In genomic region chr17:31034165-31034564, GRCm38 (mm10) we compare ENCODE assay signal across 8 mouse cellular contexts. TPM values are rescaled to one million over a fixed set of nuclear protein-coding genes. Genes with fewer than 3 reads are reported as not detected.
DNase-seq lines count a peak whose midpoint lies in the region; ATAC-seq lines count a peak whose summit lies in the region.

No protein-coding gene starts in this region.

- H3K4me2 ChIP-seq in heart, embryonic 13.5 days: peak overlapping the region; percentile 51
- H3K4me2 ChIP-seq in hindbrain, embryonic 13.5 days: no peak overlapping the region

- 15% methylated on average over 5 of the region's 5 CpGs for WGBS in heart, embryonic 13.5 days
- WGBS in embryonic facial prominence, embryonic 10.5 days: 57% methylated on average over 5 of the region's 5 CpGs
- WGBS in hindbrain, embryonic 13.5 days: 45% methylated on average over 5 of the region's 5 CpGs

- peak overlapping the region; percentile 66 for H3K27ac ChIP-seq in heart, embryonic 13.5 days (replicated peaks)
- peak overlapping the region; percentile 20 for H3K27ac ChIP-seq in embryonic facial prominence, embryonic 10.5 days (replicated peaks)
- peak overlapping the region; percentile 62; the same call in 1 of the 2 replicates for H3K27ac ChIP-seq in hindbrain, embryonic 13.5 days

- intact Hi-C loops in heart, postnatal 36 days (cut with DNase I): loop anchor here (5.0 kb wide), 1 partner anchor 53 kb away; no protein-coding TSS in a partner anchor

- 0 out of 2 replicates have a peak overlapping the region, but pooled peaks have one; percentile 11 for H3K4me3 ChIP-seq in heart, embryonic 13.5 days
- no peak overlapping the region for H3K4me3 ChIP-seq in embryonic facial prominence, embryonic 10.5 days
- no peak overlapping the region for H3K4me3 ChIP-seq in hindbrain, embryonic 13.5 days

- DNase-seq in heart, postnatal 36 days: no peak
- DNase-seq in embryonic facial prominence, embryonic 10.5 days (ENCODE audit: low spot score): no peak
- DNase-seq in retina, embryonic 14.5 days (ENCODE audit: low spot score): peak; percentile 43
- DNase-seq in gastrocnemius, postnatal 10 days: no peak
- DNase-seq in ovary, postnatal 10 days (ENCODE audit: low spot score): no peak
- no peak for DNase-seq in urinary bladder, postnatal 25 days (ENCODE audit: low spot score)

- no peak; the same call in 1 of the 2 replicates for ATAC-seq in heart, embryonic 13.5 days (ENCODE audit: extremely low read depth, insufficient number of reproducible peaks, low FRiP score, low TSS enrichment)
- ATAC-seq in hindbrain, embryonic 13.5 days (ENCODE audit: low FRiP score): 0 out of 2 replicates have a peak, but pooled peaks have one; percentile 43

- no peaks in the 10 kb centered on the region for H3K27me3 ChIP-seq in heart, embryonic 13.5 days (replicated peaks)
- H3K27me3 ChIP-seq in embryonic facial prominence, embryonic 10.5 days (replicated peaks; ENCODE audit: low read depth, poor library complexity, severe bottlenecking): no peaks in the 10 kb centered on the region
- H3K27me3 ChIP-seq in hindbrain, embryonic 13.5 days: no peaks in the 10 kb centered on the region

- H3K9ac ChIP-seq in heart, embryonic 13.5 days: 0 out of 2 replicates have a peak overlapping the region, but pooled peaks have one; percentile 33
- no peak overlapping the region for H3K9ac ChIP-seq in hindbrain, embryonic 13.5 days

- H3K36me3 ChIP-seq in heart, embryonic 13.5 days: no peaks in the 10 kb centered on the region
- no peaks in the 10 kb centered on the region for H3K36me3 ChIP-seq in embryonic facial prominence, embryonic 10.5 days (replicated peaks)
- H3K36me3 ChIP-seq in hindbrain, embryonic 13.5 days: no peaks in the 10 kb centered on the region

- H3K4me1 ChIP-seq in heart, embryonic 13.5 days: peaks cover 20% of the 10 kb centered on the region
- peaks cover 33% of the 10 kb centered on the region for H3K4me1 ChIP-seq in embryonic facial prominence, embryonic 10.5 days
- peaks cover 23% of the 10 kb centered on the region for H3K4me1 ChIP-seq in hindbrain, embryonic 13.5 days (replicated peaks)

- peaks cover 9% of the 10 kb centered on the region; the same call in 1 of the 2 replicates for H3K9me3 ChIP-seq in heart, embryonic 13.5 days
- peaks cover 6% of the 10 kb centered on the region; the same call in 1 of the 2 replicates for H3K9me3 ChIP-seq in embryonic facial prominence, embryonic 10.5 days
- H3K9me3 ChIP-seq in hindbrain, embryonic 13.5 days: peaks cover 12% of the 10 kb centered on the region

RNA-seq across cellular contexts. Expression of gene Abcg1, which starts 23.3 kb away (rescaled TPM):
- 7.7 and 8.2 TPM in 2 replicates for polyA plus RNA-seq in heart, embryonic 13.5 days (2015; fragmentation: Nextera tagmentation; extraction: Ambion mirVana)
- 1 to 10 TPM; 5.1 to 8.5 TPM for total RNA-seq in heart, postnatal 36 days (2021)
- polyA plus RNA-seq in embryonic facial prominence, embryonic 10.5 days (2016; fragmentation: Nextera tagmentation; extraction: Ambion mirVana): 8.2 and 10.1 TPM in 2 replicates
- polyA plus RNA-seq in hindbrain, embryonic 13.5 days (2015; fragmentation: Nextera tagmentation; extraction: Ambion mirVana): 19.3 and 21.5 TPM in 2 replicates
- 1 to 10 TPM; 4.0 to 4.8 TPM for total RNA-seq in gastrocnemius, postnatal 10 days (2021)
